Mouse (Mus musculus): Measurements from ENCODE around the gene Gtf2b. TPM values are rescaled to one million over a fixed set of nuclear protein-coding genes. Genes with fewer than 3 reads are reported as not detected.

Gtf2b gene
- polyA plus RNA-seq (2017; shearing (Covaris generic)) = 99.5 TPM

GRCm38 (mm10) chr3:142764995-142765777 is at the start of gene Gtf2b:
Gene Gtf2b, plus strand, starts transcription at chr3:142765045.

Other genes starting within 250 kb of the Gtf2b start
- 65.1 TPM for gene Gbp7, start 234.7 kb upstream of the Gtf2b start, polyA plus RNA-seq (2017; shearing (Covaris generic))
- 50.9 TPM for gene Gbp3, start 205.0 kb upstream of the Gtf2b start, polyA plus RNA-seq (2017; shearing (Covaris generic))
- gene Gbp2b, start 170.2 kb upstream of the Gtf2b start, polyA plus RNA-seq (2017; shearing (Covaris generic)) = not detected
- gene Gbp2, start 144.4 kb upstream of the Gtf2b start, polyA plus RNA-seq (2017; shearing (Covaris generic)) = 46.6 TPM
- gene Kyat3, start 64.0 kb upstream of the Gtf2b start, polyA plus RNA-seq (2017; shearing (Covaris generic)) = 0.56 TPM
- 93.3 TPM for gene Pkn2, start 117.0 kb downstream of the Gtf2b start, polyA plus RNA-seq (2017; shearing (Covaris generic))

Data from effector memory CD4-positive, alpha-beta T cell, adult 7 months (primary cell).